Mouse (Mus musculus) ovary, adult 10 weeks (tissue): ENCODE data around the gene Olfr169. TPM values are rescaled to one million over a fixed set of nuclear protein-coding genes. Genes with fewer than 3 reads are reported as not detected.

Experiments used
- polyA plus RNA-seq: library from polyadenylated mRNA; stranded (reverse); fragments of 350-450 nt; fragmentation: Illumina TruSeq; extraction: RNeasy Lipid Tissue Mini Kit (QIAGEN cat#74804); gene quantifications from one replicate; pipeline ENCODE4 v1.2.3, GENCODE M21; 2014

Gene Olfr169
- not detected for polyA plus RNA-seq

GRCm38 (mm10) chr16:19571709-19572108, at the start of gene Olfr169:
TSS of gene Olfr169 (minus strand) at chr16:19571809.

GRCm38 (mm10) chr16:19611782-19612181, 40.2 kb upstream of the Olfr169 start, which contains the start of gene Olfr170:
TSS of gene Olfr170 (minus strand) at chr16:19611882.

GRCm38 (mm10) chr16:19535455-19535854, 36.2 kb downstream of the Olfr169 start, which contains the start of gene Olfr168:
TSS of gene Olfr168 (minus strand) at chr16:19535555.

DNA sequence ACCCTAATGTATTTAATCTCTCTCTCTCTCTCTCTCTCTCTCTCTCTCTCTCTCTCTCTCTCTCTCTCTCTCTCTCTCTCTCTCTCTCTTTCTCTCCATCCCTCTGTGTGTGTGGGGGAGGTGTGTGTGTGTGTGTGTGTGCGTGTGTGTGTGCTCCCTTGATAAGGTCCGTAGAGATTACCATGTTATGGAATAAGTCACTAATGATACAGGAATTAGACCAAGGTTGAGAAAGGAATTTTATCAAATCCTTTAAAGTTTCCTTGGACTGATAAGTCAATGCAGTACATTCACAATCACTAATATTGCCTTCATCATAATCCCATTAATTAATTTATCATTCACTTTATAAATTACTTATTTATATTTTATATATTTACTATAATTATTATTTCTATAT, 49.4 kb downstream of the Olfr169 start, which contains the start of gene Olfr167:
Olfr167 (minus strand) TSS at position 101 of the 400 bp plus-strand sequence.

Other genes starting within 250 kb of the Olfr169 start
- gene Olfr165, start 148.7 kb downstream of the Olfr169 start, polyA plus RNA-seq, result not detected
- not detected for gene Olfr166, start 88.1 kb downstream of the Olfr169 start, polyA plus RNA-seq
- gene Olfr167, start 49.5 kb downstream of the Olfr169 start, polyA plus RNA-seq, result not detected
- not detected for gene Olfr168, start 36.3 kb downstream of the Olfr169 start, polyA plus RNA-seq
- not detected for gene Olfr170, start 40.1 kb upstream of the Olfr169 start, polyA plus RNA-seq
- gene Olfr171, start 58.1 kb upstream of the Olfr169 start, polyA plus RNA-seq, result not detected
- not detected for gene Lamp3, start 134.6 kb upstream of the Olfr169 start, polyA plus RNA-seq
- gene B3gnt5, start 188.4 kb upstream of the Olfr169 start, polyA plus RNA-seq, result 3.7 TPM